Mouse (Mus musculus) neural tube, embryonic 12.5 days (tissue): ENCODE measurements at regions not wholly inside any gene's neighbourhood (a gene's known extent, or its start where the extent isn't known, plus 50 kb on each side); places are given as distances from the start of the nearest gene placed in this dataset.

Experiments used
- ATAC-seq: fragments of 200-750 bp; cut with Nextera tagmentation; 2 replicates; pipeline ENCODE4 v1.8.0; 2017; ENCODE audit warnings: low read depth, mild to moderate bottlenecking, moderate TSS enrichment, moderate library complexity; ENCODE audit not compliant: low FRiP score
- H3K27ac ChIP-seq: fragments of 300-500 bp; sonication (generic); 2 replicates; pipeline ENCODE4 v1.5.1; 2016
- H3K27me3 ChIP-seq: fragments of 300-500 bp; sonication (generic); replicated peaks from 2 replicates; pipeline ENCODE4 v1.6.1; 2016; ENCODE audit warnings: mild to moderate bottlenecking
- H3K36me3 ChIP-seq: fragments of 300-500 bp; sonication (generic); 2 replicates; pipeline ENCODE4 v1.6.1; 2016; ENCODE audit warnings: mild to moderate bottlenecking
- H3K4me1 ChIP-seq: fragments of 300-500 bp; sonication (generic); 2 replicates; pipeline ENCODE4 v1.6.1; 2016
- H3K4me2 ChIP-seq: fragments of 300-500 bp; sonication (generic); replicated peaks from 2 replicates; pipeline ENCODE4 v1.6.1; 2016; ENCODE audit warnings: mild to moderate bottlenecking
- H3K4me3 ChIP-seq: fragments of 300-500 bp; sonication (generic); 2 replicates; pipeline ENCODE4 v1.5.1; 2016
- H3K9ac ChIP-seq: fragments of 300-500 bp; sonication (generic); 2 replicates; pipeline ENCODE4 v1.6.1; 2016; ENCODE audit warnings: mild to moderate bottlenecking
- H3K9me3 ChIP-seq: fragments of 300-500 bp; sonication (generic); 2 replicates; pipeline ENCODE4 v1.6.1; 2016; ENCODE audit warnings: mild to moderate bottlenecking
- WGBS: fragments of 180-500 bp; shearing (Covaris S2); methylation state at CpG from one replicate; pipeline ENCODE4 v1.1.7; 2016; 5-methylcytosine and 5-hydroxymethylcytosine counted together

DNA sequence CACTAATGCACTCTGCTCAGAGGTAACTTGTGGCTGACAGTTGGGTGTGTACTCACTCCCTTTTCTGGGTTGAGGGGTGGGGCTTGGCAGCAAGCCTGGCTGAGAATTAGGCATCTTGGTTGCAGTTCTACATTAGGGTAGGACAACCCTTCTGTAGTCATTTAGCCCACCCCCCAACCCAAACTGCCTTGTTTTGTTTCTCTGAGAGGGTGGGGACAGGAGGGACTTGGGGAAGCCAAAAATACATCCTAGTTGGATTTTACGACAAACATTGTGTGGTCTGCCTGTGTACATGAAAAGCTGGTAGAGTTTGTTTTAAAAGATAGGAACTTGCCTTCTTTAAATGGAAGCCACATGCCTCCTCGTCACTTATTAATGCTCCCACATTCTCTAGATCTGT is 146.8 kb upstream of the Gdnf start:
- Histone ChIP-seq H3K4me2 (no peak overlapping the region), H3K36me3 (no peaks in the 10 kb centered on the region), H3K9me3 (no peaks in the 10 kb centered on the region), H3K27ac (no peak overlapping the region), H3K4me3 (no peak overlapping the region), H3K9ac (no peak overlapping the region), H3K27me3 (no peaks in the 10 kb centered on the region), H3K4me1 (no peaks in the 10 kb centered on the region)
- 94% methylated on average over 2 of the region's 2 CpGs for WGBS
- no peak for ATAC-seq

DNA sequence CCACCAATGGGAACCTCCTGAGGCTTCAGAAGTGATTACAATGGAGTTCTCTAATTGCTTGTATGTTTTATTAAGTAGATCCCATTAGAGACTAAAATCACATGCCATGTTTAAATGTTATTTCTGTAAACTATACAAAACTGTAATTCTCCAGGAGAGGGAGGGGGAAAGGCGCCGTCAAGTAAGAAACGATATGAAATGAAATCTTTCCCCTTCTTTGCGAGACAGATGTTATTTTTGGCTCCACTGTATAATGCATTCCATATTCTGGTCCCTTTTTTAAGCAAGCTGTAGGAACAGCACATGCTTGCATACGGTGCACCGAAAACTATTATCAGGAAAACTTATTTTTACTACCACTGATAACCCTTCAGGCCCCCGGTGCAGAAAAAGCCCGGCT is 141.0 kb upstream of the Gdnf start:
- no peak for ATAC-seq
- no peaks in the 10 kb centered on the region for H3K9me3 ChIP-seq
- no peak overlapping the region for H3K4me2 ChIP-seq
- H3K4me1 ChIP-seq, result no peaks in the 10 kb centered on the region
- H3K4me3 ChIP-seq, result no peak overlapping the region
- H3K9ac ChIP-seq, result no peak overlapping the region
- WGBS, result 86% methylated on average over 8 of the region's 8 CpGs
- H3K27ac ChIP-seq, result no peak overlapping the region
- no peaks in the 10 kb centered on the region for H3K27me3 ChIP-seq
- H3K36me3 ChIP-seq, result no peaks in the 10 kb centered on the region

DNA sequence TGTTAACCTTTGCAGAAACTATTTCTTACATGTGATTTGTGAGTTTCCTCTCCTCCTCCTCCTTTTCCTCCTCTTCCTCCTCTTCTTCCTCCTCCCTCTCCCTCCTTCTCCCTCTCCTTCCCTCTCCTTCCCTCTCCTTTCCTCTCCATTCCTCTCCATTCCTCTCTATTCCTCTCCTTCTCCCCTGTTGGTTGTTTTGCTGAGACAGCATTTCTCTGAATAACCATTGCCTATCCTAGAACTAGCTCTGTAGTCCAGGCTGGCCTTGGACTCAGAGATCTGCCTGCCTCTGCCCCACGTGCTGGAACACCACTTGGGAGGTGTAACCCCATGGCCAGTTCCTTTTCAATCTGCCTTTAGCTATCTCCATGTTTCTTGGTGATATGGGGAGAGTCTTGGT is 133.7 kb upstream of the Gdnf start:
- Histone ChIP-seq H3K4me2 (no peak overlapping the region), H3K4me3 (no peak overlapping the region), H3K9me3 (no peaks in the 10 kb centered on the region), H3K36me3 (no peaks in the 10 kb centered on the region), H3K9ac (no peak overlapping the region), H3K4me1 (no peaks in the 10 kb centered on the region), H3K27ac (no peak overlapping the region), H3K27me3 (no peaks in the 10 kb centered on the region)
- 59% methylated on average over 1 of the region's 1 CpGs for WGBS
- no peak for ATAC-seq

DNA sequence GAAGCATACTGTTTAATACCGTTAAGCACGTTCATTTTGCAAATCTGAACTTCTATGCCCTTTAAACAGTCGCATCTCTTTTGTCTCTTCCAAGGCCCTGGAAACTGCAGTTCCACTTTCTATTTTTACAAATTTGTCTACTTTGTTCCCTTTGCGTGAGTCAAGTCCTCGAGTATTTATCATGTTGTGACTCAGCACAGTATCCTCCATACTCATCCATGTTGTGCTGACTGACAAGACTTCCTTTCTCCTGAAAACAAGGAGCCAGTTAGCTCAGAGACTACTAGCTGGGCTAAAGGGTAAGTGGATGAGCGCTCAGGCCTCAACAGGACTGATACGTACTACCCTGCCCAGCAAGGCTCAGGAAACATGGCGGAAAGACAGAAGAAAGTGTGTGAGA is 131.9 kb upstream of the Gdnf start:
- no peak overlapping the region for H3K9ac ChIP-seq
- H3K27me3 ChIP-seq, result no peaks in the 10 kb centered on the region
- H3K9me3 ChIP-seq, result no peaks in the 10 kb centered on the region
- ATAC-seq, result no peak
- no peak overlapping the region for H3K27ac ChIP-seq
- no peaks in the 10 kb centered on the region for H3K36me3 ChIP-seq
- WGBS, result 91% methylated on average over 8 of the region's 8 CpGs
- no peaks in the 10 kb centered on the region for H3K4me1 ChIP-seq
- no peak overlapping the region for H3K4me2 ChIP-seq
- H3K4me3 ChIP-seq, result no peak overlapping the region

DNA sequence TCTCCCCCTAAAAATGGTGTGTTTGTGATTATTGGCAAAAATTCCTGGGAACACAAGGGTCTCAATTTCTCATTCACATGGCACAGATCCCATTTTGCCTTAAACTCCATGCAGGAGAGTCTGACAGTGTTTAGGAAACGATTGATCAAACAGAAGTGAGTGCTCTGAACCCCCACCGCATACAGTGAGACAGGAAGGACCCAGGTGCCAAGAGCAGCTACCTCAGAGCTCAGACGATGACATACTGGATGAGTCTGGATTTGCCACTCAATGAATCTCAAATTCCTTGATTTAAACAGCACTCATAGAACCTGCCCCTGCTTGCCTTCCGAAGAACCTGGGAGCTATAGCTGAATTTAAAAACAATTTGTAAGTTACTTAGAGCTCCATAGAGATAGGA is 129.6 kb upstream of the Gdnf start:
- H3K9ac ChIP-seq, result no peak overlapping the region
- no peak for ATAC-seq
- no peaks in the 10 kb centered on the region for H3K27me3 ChIP-seq
- H3K36me3 ChIP-seq, result no peaks in the 10 kb centered on the region
- no peak overlapping the region for H3K4me2 ChIP-seq
- H3K27ac ChIP-seq, result no peak overlapping the region
- 89% methylated on average over 4 of the region's 4 CpGs for WGBS
- H3K4me1 ChIP-seq, result no peaks in the 10 kb centered on the region
- H3K4me3 ChIP-seq, result no peak overlapping the region
- no peaks in the 10 kb centered on the region for H3K9me3 ChIP-seq

DNA sequence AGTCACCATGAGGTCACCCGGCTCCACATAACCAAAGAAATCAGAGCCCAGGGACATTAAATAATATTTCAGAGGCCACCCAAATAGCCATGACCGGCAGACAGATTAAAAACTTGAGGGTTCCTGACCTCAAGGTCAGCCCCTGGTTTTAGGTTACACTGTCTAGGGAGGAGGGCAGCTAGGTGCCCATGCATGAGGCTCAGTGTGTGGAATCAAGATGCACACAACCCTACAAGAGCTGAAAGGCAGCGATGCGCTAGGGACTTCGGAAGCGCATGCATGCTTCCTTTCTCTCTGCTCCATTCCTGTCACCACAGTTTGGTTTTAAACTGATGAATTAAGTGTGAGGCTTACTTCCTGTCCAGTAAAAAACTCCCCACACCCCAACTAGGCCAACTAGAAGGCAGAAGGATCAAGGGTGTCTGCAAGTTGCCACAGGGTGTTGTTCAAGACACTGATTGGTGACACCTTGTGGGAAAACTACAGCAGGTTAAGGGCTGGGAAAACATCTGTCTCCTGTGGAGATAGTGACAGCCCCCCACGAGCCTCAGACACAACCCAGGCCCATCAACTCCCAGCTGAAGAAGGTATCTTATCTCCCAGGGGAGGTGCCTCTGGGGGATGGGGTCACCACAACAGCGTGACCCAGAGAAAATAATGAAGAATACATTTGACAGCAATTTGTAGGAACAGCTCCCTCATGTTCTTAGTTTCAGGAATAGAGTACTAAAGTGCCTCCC is 127.2 kb upstream of the Gdnf start:
- no peak overlapping the region for H3K4me3 ChIP-seq
- ATAC-seq, result no peak
- H3K9ac ChIP-seq, result no peak overlapping the region
- WGBS, result 80% methylated on average over 8 of the region's 8 CpGs
- H3K9me3 ChIP-seq, result no peaks in the 10 kb centered on the region
- no peaks in the 10 kb centered on the region for H3K4me1 ChIP-seq
- H3K27me3 ChIP-seq, result no peaks in the 10 kb centered on the region
- H3K4me2 ChIP-seq, result no peak overlapping the region
- H3K27ac ChIP-seq, result no peak overlapping the region
- no peaks in the 10 kb centered on the region for H3K36me3 ChIP-seq

DNA sequence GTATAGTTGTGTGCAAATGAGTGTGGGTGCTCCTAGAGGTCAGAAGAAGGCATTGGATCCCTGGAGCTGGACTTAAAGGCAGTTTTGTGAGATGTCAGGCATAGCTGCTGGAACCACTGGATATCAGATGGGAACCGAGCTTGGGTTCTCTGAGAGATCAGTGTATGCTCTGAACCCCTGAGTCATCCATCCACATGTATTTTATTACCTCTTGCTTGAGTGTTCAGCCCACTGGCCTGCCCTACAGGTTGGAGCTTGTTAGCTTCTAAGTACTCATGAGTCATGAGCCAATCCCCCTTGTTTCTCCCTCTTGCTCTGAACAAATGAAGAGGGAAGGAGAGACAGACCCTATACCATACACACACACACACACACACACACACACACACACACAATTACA is 119.4 kb upstream of the Gdnf start:
- Histone ChIP-seq H3K9me3 (no peaks in the 10 kb centered on the region), H3K27ac (no peak overlapping the region), H3K27me3 (no peaks in the 10 kb centered on the region), H3K4me1 (no peaks in the 10 kb centered on the region), H3K36me3 (no peaks in the 10 kb centered on the region), H3K9ac (no peak overlapping the region), H3K4me2 (no peak overlapping the region), H3K4me3 (no peak overlapping the region)
- ATAC-seq, result no peak
- WGBS, result 83% methylated on average over 1 of the region's 1 CpGs

DNA sequence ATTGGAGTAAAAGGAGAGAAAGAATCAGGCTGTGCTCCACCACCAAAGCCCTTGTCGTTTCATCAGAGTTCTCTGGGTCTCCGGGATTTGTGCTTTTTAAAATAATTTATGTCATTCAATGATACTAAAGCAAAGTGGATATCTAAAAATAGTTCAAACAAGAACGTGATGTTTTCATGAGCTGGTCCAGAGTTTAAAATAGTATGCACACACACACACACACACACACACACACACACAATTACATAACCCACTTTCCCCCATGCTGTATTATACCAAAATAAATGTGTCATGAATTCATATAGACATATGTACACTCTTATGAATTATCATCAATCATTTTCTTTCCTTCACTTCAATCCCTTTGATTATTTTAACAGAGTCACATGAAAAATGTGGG is 118.5 kb upstream of the Gdnf start:
- H3K36me3 ChIP-seq, result no peaks in the 10 kb centered on the region
- no peak overlapping the region for H3K9ac ChIP-seq
- no peaks in the 10 kb centered on the region for H3K27me3 ChIP-seq
- ATAC-seq, result no peak
- 84% methylated on average over 3 of the region's 3 CpGs for WGBS
- H3K9me3 ChIP-seq, result no peaks in the 10 kb centered on the region
- H3K4me2 ChIP-seq, result no peak overlapping the region
- no peaks in the 10 kb centered on the region for H3K4me1 ChIP-seq
- no peak overlapping the region for H3K4me3 ChIP-seq
- H3K27ac ChIP-seq, result no peak overlapping the region

DNA sequence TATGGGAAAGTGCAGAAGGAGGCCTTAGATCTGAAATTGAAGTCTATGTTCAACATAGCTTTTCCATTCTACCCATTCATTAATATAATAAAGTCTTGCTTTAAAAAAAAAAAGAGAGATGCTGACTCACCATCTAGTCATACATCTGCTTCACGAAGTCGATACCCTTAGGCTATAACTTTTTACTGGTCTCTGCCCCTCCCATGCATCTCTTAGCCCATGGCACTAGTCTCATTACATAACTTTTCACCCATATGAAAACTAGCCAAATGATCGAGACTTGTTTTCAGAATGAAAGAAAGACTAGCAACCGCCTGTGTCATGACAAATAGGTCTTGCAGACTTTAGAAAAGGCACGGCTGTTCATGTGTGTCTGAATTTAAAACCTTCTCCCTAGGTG is 116.6 kb upstream of the Gdnf start:
- Histone ChIP-seq H3K4me3 (no peak overlapping the region), H3K4me1 (no peaks in the 10 kb centered on the region), H3K27ac (no peak overlapping the region), H3K36me3 (no peaks in the 10 kb centered on the region), H3K9ac (no peak overlapping the region), H3K4me2 (no peak overlapping the region), H3K27me3 (no peaks in the 10 kb centered on the region), H3K9me3 (no peaks in the 10 kb centered on the region)
- 87% methylated on average over 5 of the region's 5 CpGs for WGBS
- no peak for ATAC-seq

DNA sequence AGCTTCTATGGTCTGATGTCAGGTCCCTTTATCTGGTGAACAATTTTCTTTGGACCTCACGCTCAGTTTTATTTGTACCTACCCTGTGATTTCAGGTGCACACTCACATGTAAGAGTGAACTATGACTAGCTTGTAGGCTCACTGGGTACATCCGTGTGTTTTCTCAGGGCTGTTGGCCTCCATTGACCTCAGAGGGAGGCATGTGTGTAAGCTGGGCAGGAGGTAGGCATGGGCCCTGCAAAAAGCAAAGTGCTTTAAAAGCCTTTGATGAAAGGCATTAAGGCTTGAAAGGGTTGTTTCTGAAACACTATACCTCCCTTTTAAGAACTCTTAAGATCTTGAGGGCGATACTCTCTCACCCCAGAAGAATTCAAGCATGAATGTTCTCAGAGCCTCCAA is 112.9 kb upstream of the Gdnf start:
- H3K36me3 ChIP-seq, result no peaks in the 10 kb centered on the region
- H3K9me3 ChIP-seq, result no peaks in the 10 kb centered on the region
- no peak overlapping the region for H3K4me3 ChIP-seq
- WGBS, result 57% methylated on average over 3 of the region's 3 CpGs
- H3K27ac ChIP-seq, result no peak overlapping the region
- H3K27me3 ChIP-seq, result no peaks in the 10 kb centered on the region
- H3K9ac ChIP-seq, result no peak overlapping the region
- no peak for ATAC-seq
- no peaks in the 10 kb centered on the region for H3K4me1 ChIP-seq
- H3K4me2 ChIP-seq, result no peak overlapping the region

DNA sequence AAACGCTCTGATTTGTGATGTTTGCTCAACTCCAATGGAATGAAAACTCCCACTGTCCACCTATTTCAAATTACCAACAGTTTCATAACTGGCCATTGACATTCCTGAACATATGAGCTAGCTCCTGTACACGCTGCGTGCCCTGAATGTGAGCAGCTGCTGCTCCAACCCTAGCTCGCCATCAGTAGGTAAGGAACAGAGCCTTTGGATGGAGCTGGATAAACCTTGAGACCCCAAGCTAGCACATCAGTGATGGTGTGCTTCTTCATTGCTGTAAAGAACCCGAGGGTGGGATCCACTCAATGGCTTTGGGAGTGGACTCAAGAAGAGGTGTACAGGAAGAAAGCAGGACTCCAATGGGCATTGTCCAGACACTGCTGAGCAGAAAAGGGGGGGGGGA is 101.8 kb upstream of the Gdnf start:
- Histone ChIP-seq H3K36me3 (no peaks in the 10 kb centered on the region), H3K9me3 (no peaks in the 10 kb centered on the region), H3K4me3 (no peak overlapping the region), H3K9ac (no peak overlapping the region), H3K4me2 (no peak overlapping the region), H3K4me1 (no peaks in the 10 kb centered on the region), H3K27ac (no peak overlapping the region), H3K27me3 (no peaks in the 10 kb centered on the region)
- 87% methylated on average over 5 of the region's 5 CpGs for WGBS
- no peak for ATAC-seq

DNA sequence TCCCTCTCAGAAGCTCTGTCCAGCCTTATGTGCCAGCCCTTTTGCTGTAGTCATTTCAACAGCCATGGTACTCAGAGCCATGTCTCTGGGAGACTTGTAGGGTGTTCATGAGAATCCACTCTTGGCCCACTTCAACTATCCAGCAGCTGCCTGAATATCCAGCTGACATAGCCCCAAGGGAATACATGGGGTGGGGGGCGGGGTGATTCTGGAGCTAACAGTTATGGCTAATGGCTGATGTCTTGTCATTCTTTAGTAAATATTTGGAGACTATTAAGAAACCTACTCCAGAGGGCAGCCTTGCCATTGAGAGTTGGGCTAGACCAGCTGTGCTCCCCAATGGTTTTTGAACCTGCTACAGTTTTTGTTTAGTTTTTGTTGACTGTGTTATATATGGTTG is 96.0 kb upstream of the Gdnf start:
- no peaks in the 10 kb centered on the region for H3K4me1 ChIP-seq
- ATAC-seq, result no peak
- WGBS, result 79% methylated on average over 1 of the region's 1 CpGs

DNA sequence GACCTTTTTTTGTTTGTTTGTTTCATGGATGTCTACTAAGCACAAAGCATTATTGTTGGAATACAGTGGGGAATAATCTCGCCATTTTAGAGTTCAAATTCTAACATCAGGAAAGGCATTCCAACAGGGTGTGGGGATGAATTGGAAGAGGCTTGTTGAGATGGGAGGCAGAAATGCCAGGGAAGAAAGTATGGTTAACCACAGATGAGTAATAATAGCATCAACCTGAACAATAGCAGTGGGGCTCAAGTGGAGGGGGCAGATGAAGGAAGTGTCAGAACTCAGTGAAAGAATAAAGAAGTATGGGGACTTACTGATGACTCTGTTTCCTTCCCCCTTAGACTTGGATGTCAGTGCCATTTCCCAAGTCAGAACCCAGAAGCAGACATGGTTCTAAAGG is 94.5 kb upstream of the Gdnf start:
- Histone ChIP-seq H3K36me3 (no peaks in the 10 kb centered on the region), H3K4me2 (no peak overlapping the region), H3K27me3 (no peaks in the 10 kb centered on the region), H3K9ac (no peak overlapping the region), H3K4me1 (no peaks in the 10 kb centered on the region), H3K4me3 (no peak overlapping the region), H3K9me3 (no peaks in the 10 kb centered on the region), H3K27ac (no peak overlapping the region)
- no peak for ATAC-seq
- WGBS, result 76% methylated on average over 1 of the region's 1 CpGs

More for the DNA sequence above, 96.0 kb upstream of the Gdnf start:
- H3K4me2 ChIP-seq, result no peak overlapping the region
- no peak overlapping the region for H3K9ac ChIP-seq
- no peaks in the 10 kb centered on the region for H3K9me3 ChIP-seq
- H3K36me3 ChIP-seq, result no peaks in the 10 kb centered on the region
- H3K27me3 ChIP-seq, result no peaks in the 10 kb centered on the region
- H3K27ac ChIP-seq, result no peak overlapping the region
- no peak overlapping the region for H3K4me3 ChIP-seq
